Mouse (Mus musculus): ENCODE data around the gene Sorbs1. TPM values are rescaled to one million over a fixed set of nuclear protein-coding genes. Genes with fewer than 3 reads are reported as not detected.

The Sorbs1 gene
- polyA plus RNA-seq, 1 experiment from 2014 or later, result 37.7 TPM

- H3K4me2 ChIP-seq, result no peak overlapping the region
- H3K9me3 ChIP-seq, result no peaks in the 10 kb centered on the region
- no peak overlapping the region for H3K4me3 ChIP-seq
- H3K27me3 ChIP-seq, result no peaks in the 10 kb centered on the region
- WGBS, result 35% methylated on average over 2 of the region's 2 CpGs
- H3K4me1 ChIP-seq, result 0 out of 2 replicates have a peak, but pooled peaks cover 6% of the 10 kb centered on the region
- no peak overlapping the region for H3K9ac ChIP-seq
- H3K27ac ChIP-seq, result no peak overlapping the region
- ATAC-seq (ENCODE audit: insufficient number of reproducible peaks, insufficient read depth, low FRiP score, low TSS enrichment, low read depth), result no peak
- peaks cover 10% of the 10 kb centered on the region for H3K36me3 ChIP-seq
Observed at GRCm38 (mm10) chr19:40306631-40307030, 206.9 kb downstream of the Sorbs1 start.

GRCm38 (mm10) chr19:40305456-40305855 lies 208.1 kb downstream of the Sorbs1 start:
- H3K4me1 ChIP-seq, result 0 out of 2 replicates have a peak, but pooled peaks cover 7% of the 10 kb centered on the region
- no peaks in the 10 kb centered on the region for H3K9me3 ChIP-seq
- H3K9ac ChIP-seq, result no peak overlapping the region
- H3K36me3 ChIP-seq, result peaks cover 7% of the 10 kb centered on the region
- no peak for ATAC-seq (ENCODE audit: insufficient number of reproducible peaks, insufficient read depth, low FRiP score, low TSS enrichment, low read depth)
- H3K27me3 ChIP-seq, result no peaks in the 10 kb centered on the region
- no peak overlapping the region for H3K4me3 ChIP-seq
- H3K27ac ChIP-seq, result no peak overlapping the region
- H3K4me2 ChIP-seq, result no peak overlapping the region
- 70% methylated on average over 7 of the region's 7 CpGs for WGBS

- Histone ChIP-seq H3K9me3 (no peaks in the 10 kb centered on the region), H3K9ac (no peak overlapping the region), H3K4me3 (no peak overlapping the region), H3K27ac (no peak overlapping the region), H3K4me1 (0 out of 2 replicates have a peak, but pooled peaks cover 16% of the 10 kb centered on the region), H3K27me3 (no peaks in the 10 kb centered on the region), H3K4me2 (no peak overlapping the region), H3K36me3 (no peaks in the 10 kb centered on the region)
- no peak for ATAC-seq (ENCODE audit: insufficient number of reproducible peaks, insufficient read depth, low FRiP score, low TSS enrichment, low read depth)
- WGBS, result 55% methylated on average over 9 of the region's 9 CpGs
Observed at GRCm38 (mm10) chr19:40302916-40303315, 210.7 kb downstream of the Sorbs1 start.

GRCm38 (mm10) chr19:40302477-40302876 lies 211.1 kb downstream of the Sorbs1 start:
- Histone ChIP-seq H3K9ac (no peak overlapping the region), H3K36me3 (no peaks in the 10 kb centered on the region), H3K4me3 (no peak overlapping the region), H3K27ac (no peak overlapping the region), H3K27me3 (no peaks in the 10 kb centered on the region), H3K4me1 (0 out of 2 replicates have a peak, but pooled peaks cover 18% of the 10 kb centered on the region), H3K4me2 (no peak overlapping the region), H3K9me3 (no peaks in the 10 kb centered on the region)
- no peak for ATAC-seq (ENCODE audit: insufficient number of reproducible peaks, insufficient read depth, low FRiP score, low TSS enrichment, low read depth)
- WGBS, result 75% methylated on average over 5 of the region's 5 CpGs

- no peak overlapping the region for H3K27ac ChIP-seq
- 0 out of 2 replicates have a peak, but pooled peaks cover 18% of the 10 kb centered on the region for H3K4me1 ChIP-seq
- no peaks in the 10 kb centered on the region for H3K9me3 ChIP-seq
- no peaks in the 10 kb centered on the region for H3K36me3 ChIP-seq
- no peak overlapping the region for H3K9ac ChIP-seq
- H3K27me3 ChIP-seq, result no peaks in the 10 kb centered on the region
- no peak overlapping the region for H3K4me2 ChIP-seq
- no peak overlapping the region for H3K4me3 ChIP-seq
- no peak for ATAC-seq (ENCODE audit: insufficient number of reproducible peaks, insufficient read depth, low FRiP score, low TSS enrichment, low read depth)
- WGBS, result 77% methylated on average over 12 of the region's 12 CpGs
Observed at GRCm38 (mm10) chr19:40299983-40300759, 213.4 kb downstream of the Sorbs1 start.

- no peak overlapping the region for H3K27ac ChIP-seq
- no peak for ATAC-seq (ENCODE audit: insufficient number of reproducible peaks, insufficient read depth, low FRiP score, low TSS enrichment, low read depth)
- H3K9me3 ChIP-seq, result no peaks in the 10 kb centered on the region
- 61% methylated on average over 6 of the region's 6 CpGs for WGBS
- 0 out of 2 replicates have a peak, but pooled peaks cover 18% of the 10 kb centered on the region for H3K4me1 ChIP-seq
- no peak overlapping the region for H3K4me3 ChIP-seq
- no peaks in the 10 kb centered on the region for H3K36me3 ChIP-seq
- H3K9ac ChIP-seq, result no peak overlapping the region
- H3K27me3 ChIP-seq, result no peaks in the 10 kb centered on the region
- no peak overlapping the region for H3K4me2 ChIP-seq
Observed at GRCm38 (mm10) chr19:40299182-40299581, 214.4 kb downstream of the Sorbs1 start.

- no peaks in the 10 kb centered on the region for H3K36me3 ChIP-seq
- no peaks in the 10 kb centered on the region for H3K9me3 ChIP-seq
- H3K27me3 ChIP-seq, result no peaks in the 10 kb centered on the region
- H3K4me3 ChIP-seq, result no peak overlapping the region
- ATAC-seq (ENCODE audit: insufficient number of reproducible peaks, insufficient read depth, low FRiP score, low TSS enrichment, low read depth), result no peak
- H3K4me2 ChIP-seq, result no peak overlapping the region
- H3K9ac ChIP-seq, result no peak overlapping the region
- 81% methylated on average over 2 of the region's 2 CpGs for WGBS
- 0 out of 2 replicates have a peak, but pooled peaks cover 18% of the 10 kb centered on the region for H3K4me1 ChIP-seq
- H3K27ac ChIP-seq, result no peak overlapping the region
Observed at GRCm38 (mm10) chr19:40298574-40298973, 215.0 kb downstream of the Sorbs1 start.

- ATAC-seq (ENCODE audit: insufficient number of reproducible peaks, insufficient read depth, low FRiP score, low TSS enrichment, low read depth), result no peak
- H3K9me3 ChIP-seq, result no peaks in the 10 kb centered on the region
- H3K27ac ChIP-seq, result no peak overlapping the region
Observed at GRCm38 (mm10) chr19:40297798-40298144, 215.8 kb downstream of the Sorbs1 start.

GRCm38 (mm10) chr19:40297078-40297797 lies 216.3 kb downstream of the Sorbs1 start:
- no peak for ATAC-seq (ENCODE audit: insufficient number of reproducible peaks, insufficient read depth, low FRiP score, low TSS enrichment, low read depth)
- H3K9ac ChIP-seq, result no peak overlapping the region
- WGBS, result 56% methylated on average over 7 of the region's 7 CpGs

More at GRCm38 (mm10) chr19:40297798-40298144, 215.8 kb downstream of the Sorbs1 start:
- Histone ChIP-seq H3K4me3 (no peak overlapping the region), H3K4me1 (peaks cover 13% of the 10 kb centered on the region; the same call in 1 of the 2 replicates), H3K9ac (no peak overlapping the region), H3K36me3 (no peaks in the 10 kb centered on the region), H3K27me3 (no peaks in the 10 kb centered on the region), H3K4me2 (no peak overlapping the region)
- WGBS, result 51% methylated on average over 4 of the region's 4 CpGs

GRCm38 (mm10) chr19:40294231-40294630 lies 219.3 kb downstream of the Sorbs1 start:
- Histone ChIP-seq H3K4me3 (no peak overlapping the region), H3K9ac (no peak overlapping the region), H3K27me3 (no peaks in the 10 kb centered on the region), H3K36me3 (no peaks in the 10 kb centered on the region), H3K9me3 (no peaks in the 10 kb centered on the region), H3K4me2 (no peak overlapping the region), H3K27ac (no peak overlapping the region), H3K4me1 (peaks cover 8% of the 10 kb centered on the region; the same call in 1 of the 2 replicates)
- no peak for ATAC-seq (ENCODE audit: insufficient number of reproducible peaks, insufficient read depth, low FRiP score, low TSS enrichment, low read depth)
- 71% methylated on average over 1 of the region's 1 CpGs for WGBS

More at GRCm38 (mm10) chr19:40297078-40297797, 216.3 kb downstream of the Sorbs1 start:
- Histone ChIP-seq H3K4me3 (no peak overlapping the region), H3K4me2 (no peak overlapping the region), H3K27me3 (no peaks in the 10 kb centered on the region), H3K36me3 (no peaks in the 10 kb centered on the region), H3K9me3 (no peaks in the 10 kb centered on the region), H3K27ac (no peak overlapping the region), H3K4me1 (peaks cover 13% of the 10 kb centered on the region; the same call in 1 of the 2 replicates)

- Histone ChIP-seq H3K9me3 (no peaks in the 10 kb centered on the region), H3K27me3 (no peaks in the 10 kb centered on the region), H3K4me2 (no peak overlapping the region), H3K4me1 (peaks cover 8% of the 10 kb centered on the region; the same call in 1 of the 2 replicates), H3K4me3 (no peak overlapping the region), H3K9ac (no peak overlapping the region), H3K36me3 (no peaks in the 10 kb centered on the region), H3K27ac (no peak overlapping the region)
- 97% methylated on average over 6 of the region's 6 CpGs for WGBS
- no peak for ATAC-seq (ENCODE audit: insufficient number of reproducible peaks, insufficient read depth, low FRiP score, low TSS enrichment, low read depth)
Observed at GRCm38 (mm10) chr19:40293791-40294190, 219.8 kb downstream of the Sorbs1 start.

Data from embryonic facial prominence, embryonic 13.5 days (tissue).